Mouse (Mus musculus): ENCODE results near the gene Nxph3. TPM values are rescaled to one million over a fixed set of nuclear protein-coding genes. Genes with fewer than 3 reads are reported as not detected.
A peak's percentile ranks its signal among the peaks of the same experiment; 100 is the strongest.
"Not testable (repeated sequence)": the region's sequence is repeated elsewhere in the genome, so short reads cannot be mapped to it uniquely, and the experiment has no call there.

Nxph3 gene
- polyA plus RNA-seq, 1 experiment from 2014 or later, result 1.2 TPM

DNA sequence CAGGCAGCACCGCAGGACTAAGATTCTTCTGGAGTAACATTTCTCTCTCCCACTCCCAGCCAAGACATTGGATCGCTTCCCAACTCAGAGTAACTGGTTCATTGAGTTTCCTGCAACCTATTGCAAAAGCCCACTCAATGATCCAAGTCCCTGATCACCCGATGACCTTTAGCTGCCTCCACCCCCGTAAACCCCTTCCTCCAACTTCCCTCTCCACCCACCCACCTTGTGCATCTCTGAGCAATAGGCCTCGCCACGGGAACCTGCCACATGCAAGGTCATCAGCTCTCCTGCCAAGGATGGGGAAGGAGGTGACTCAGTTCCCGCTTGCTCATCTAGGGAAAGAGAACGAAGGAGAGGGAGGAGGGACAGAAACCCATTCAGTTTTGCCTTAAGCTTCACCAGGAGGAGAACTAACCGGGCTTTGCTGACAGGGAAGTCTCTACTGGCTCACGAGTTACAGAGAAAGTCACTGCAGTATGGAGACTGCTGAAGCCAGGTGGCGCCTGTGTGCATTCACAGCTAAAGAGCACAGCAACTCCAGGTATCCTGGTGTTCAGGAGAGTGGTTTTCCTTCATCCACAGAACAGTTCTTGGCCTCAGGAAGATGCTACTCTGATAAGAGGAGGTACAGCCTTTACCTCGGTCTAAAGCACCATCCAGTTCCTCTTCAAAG, 7.2 kb downstream of the Nxph3 start:
- no peaks in the 10 kb centered on the region for H3K36me3 ChIP-seq (ENCODE audit: insufficient read depth, low read length)
- no peak for ATAC-seq
- H3K4me3 ChIP-seq (ENCODE audit: low read depth, low read length), result no peak overlapping the region
- DNase-seq (ENCODE audit: low spot score), result peak; percentile 19
- H3K9ac ChIP-seq (replicated peaks; ENCODE audit: low read depth), result no peak overlapping the region
- H3K4me2 ChIP-seq (replicated peaks; ENCODE audit: low read depth, low read length), result no peak overlapping the region
- TF ChIP-seq CTCF (IDR thresholded peaks at IDR 0.05) (peak; percentile 60), EP300 (IDR thresholded peaks at IDR 0.05) (no peak)
- no peaks in the 10 kb centered on the region for H3K9me3 ChIP-seq (ENCODE audit: low read length)
- H3K27me3 ChIP-seq (replicated peaks; ENCODE audit: insufficient read depth, low read length), result peaks cover 1% of the 10 kb centered on the region; the same call in 1 of the 2 replicates
- H3K4me1 ChIP-seq (ENCODE audit: insufficient read depth, low read depth, low read length), result peaks cover 3% of the 10 kb centered on the region
- WGBS, result 41% methylated on average over 12 of the region's 12 CpGs
- no peak overlapping the region for H3K27ac ChIP-seq (ENCODE audit: low read length)

DNA sequence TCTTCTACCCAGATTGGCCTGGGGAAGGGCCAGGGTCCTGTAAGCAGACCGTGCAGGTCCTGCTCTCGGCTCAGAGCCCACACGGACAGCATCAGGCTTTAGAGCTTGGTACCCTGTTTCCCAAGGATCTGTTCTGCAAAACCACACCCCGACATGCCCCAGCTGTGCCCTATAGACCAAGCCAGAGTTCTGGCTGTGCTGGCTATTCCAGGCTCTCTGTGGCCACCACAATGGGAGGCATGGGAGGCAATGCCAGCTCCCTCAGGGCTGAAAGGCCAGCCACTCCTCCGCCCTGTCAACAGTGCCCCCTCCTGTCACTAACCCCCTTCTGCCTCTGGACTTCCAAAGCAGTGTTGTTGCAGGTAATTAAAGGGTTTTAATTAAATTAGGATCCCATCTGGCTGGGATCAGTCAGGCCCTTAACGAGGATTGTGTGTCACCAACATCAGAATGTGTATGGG, 10.1 kb downstream of the Nxph3 start:
- ATAC-seq (no peak), DNase-seq (ENCODE audit: low spot score) (no peak)
- Histone ChIP-seq H3K27ac (ENCODE audit: low read length) (no peak overlapping the region), H3K4me3 (ENCODE audit: low read depth, low read length) (no peak overlapping the region), H3K9me3 (ENCODE audit: low read length) (no peaks in the 10 kb centered on the region), H3K4me2 (replicated peaks; ENCODE audit: low read depth, low read length) (no peak overlapping the region), H3K27me3 (replicated peaks; ENCODE audit: insufficient read depth, low read length) (no peaks in the 10 kb centered on the region), H3K36me3 (ENCODE audit: insufficient read depth, low read length) (no peaks in the 10 kb centered on the region), H3K4me1 (ENCODE audit: insufficient read depth, low read depth, low read length) (peaks cover 3% of the 10 kb centered on the region), H3K9ac (replicated peaks; ENCODE audit: low read depth) (no peak overlapping the region)
- TF ChIP-seq CTCF (IDR thresholded peaks at IDR 0.05), result no peak
- TF ChIP-seq EP300 (IDR thresholded peaks at IDR 0.05), result no peak
- WGBS, result 69% methylated on average over 6 of the region's 6 CpGs

DNA sequence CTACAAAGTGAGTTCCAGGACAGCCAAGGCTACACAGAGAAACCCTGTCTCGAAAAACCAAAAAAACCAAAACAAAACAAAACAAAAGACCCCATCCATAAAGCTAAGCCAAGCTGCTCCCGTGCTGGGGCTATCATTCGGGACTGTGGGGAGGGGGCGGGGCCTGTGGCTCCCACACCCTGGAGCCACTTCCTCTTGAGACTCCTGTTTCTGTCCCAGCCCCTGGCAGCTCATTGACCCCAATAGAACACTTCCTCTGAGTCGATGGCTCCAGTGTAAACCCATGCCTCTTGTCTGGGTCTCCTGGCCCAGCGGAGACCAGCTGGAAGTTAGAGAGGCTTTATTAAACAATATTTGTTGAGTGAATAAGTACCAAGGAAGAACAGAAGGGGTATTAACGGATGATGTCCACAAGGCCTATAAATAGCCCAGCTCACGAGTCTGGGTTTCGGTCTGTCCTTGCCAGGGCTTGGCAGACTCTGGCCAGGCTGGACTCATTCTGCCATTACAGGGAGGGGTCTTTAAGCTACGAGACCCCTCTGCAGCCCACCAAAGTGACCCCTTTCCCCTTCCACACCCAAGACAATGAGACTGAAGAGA, 10.7 kb downstream of the Nxph3 start:
- H3K27ac ChIP-seq (ENCODE audit: low read length), result no peak overlapping the region
- peaks cover 3% of the 10 kb centered on the region for H3K4me1 ChIP-seq (ENCODE audit: insufficient read depth, low read depth, low read length)
- H3K9me3 ChIP-seq (ENCODE audit: low read length), result no peaks in the 10 kb centered on the region
- no peak overlapping the region for H3K9ac ChIP-seq (replicated peaks; ENCODE audit: low read depth)
- peak; percentile 60 for ATAC-seq
- H3K36me3 ChIP-seq (ENCODE audit: insufficient read depth, low read length), result no peaks in the 10 kb centered on the region
- no peak overlapping the region for H3K4me3 ChIP-seq (ENCODE audit: low read depth, low read length)
- no peaks in the 10 kb centered on the region for H3K27me3 ChIP-seq (replicated peaks; ENCODE audit: insufficient read depth, low read length)
- peak; percentile 45 for DNase-seq (ENCODE audit: low spot score)
- WGBS, result 23% methylated on average over 10 of the region's 10 CpGs
- TF ChIP-seq CTCF (IDR thresholded peaks at IDR 0.05), result no peak
- no peak for TF ChIP-seq EP300 (IDR thresholded peaks at IDR 0.05)
- H3K4me2 ChIP-seq (replicated peaks; ENCODE audit: low read depth, low read length), result no peak overlapping the region

DNA sequence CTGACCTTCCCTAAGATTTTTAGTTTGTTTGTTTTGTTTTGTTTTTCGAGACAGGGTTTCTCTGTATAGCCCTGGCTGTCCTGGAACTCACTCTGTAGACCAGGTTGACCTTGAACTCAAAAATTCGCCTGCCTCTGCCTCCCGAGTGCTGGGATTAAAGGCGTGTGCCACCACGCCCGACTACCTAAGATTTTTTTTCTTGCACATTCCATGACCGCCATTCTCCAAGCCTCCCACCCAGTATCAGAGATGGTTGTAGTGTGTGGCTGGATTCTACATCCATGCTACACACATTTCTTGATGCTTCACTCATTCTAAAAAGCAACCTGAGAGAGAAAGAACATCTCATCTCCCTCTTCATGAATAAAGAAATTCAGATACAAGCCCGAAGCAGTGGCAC, 12.5 kb downstream of the Nxph3 start:
- not testable (repeated sequence) for H3K27ac ChIP-seq (ENCODE audit: low read length); H3K4me2 ChIP-seq (replicated peaks; ENCODE audit: low read depth, low read length); H3K4me3 ChIP-seq (ENCODE audit: low read depth, low read length); H3K4me1 ChIP-seq (ENCODE audit: insufficient read depth, low read depth, low read length); DNase-seq (ENCODE audit: low spot score); H3K9me3 ChIP-seq (ENCODE audit: low read length); H3K9ac ChIP-seq (replicated peaks; ENCODE audit: low read depth); H3K27me3 ChIP-seq (replicated peaks; ENCODE audit: insufficient read depth, low read length); ATAC-seq
- WGBS, result 79% methylated on average over 8 of the region's 8 CpGs
- H3K36me3 ChIP-seq (ENCODE audit: insufficient read depth, low read length), result peaks cover 11% of the 10 kb centered on the region

DNA sequence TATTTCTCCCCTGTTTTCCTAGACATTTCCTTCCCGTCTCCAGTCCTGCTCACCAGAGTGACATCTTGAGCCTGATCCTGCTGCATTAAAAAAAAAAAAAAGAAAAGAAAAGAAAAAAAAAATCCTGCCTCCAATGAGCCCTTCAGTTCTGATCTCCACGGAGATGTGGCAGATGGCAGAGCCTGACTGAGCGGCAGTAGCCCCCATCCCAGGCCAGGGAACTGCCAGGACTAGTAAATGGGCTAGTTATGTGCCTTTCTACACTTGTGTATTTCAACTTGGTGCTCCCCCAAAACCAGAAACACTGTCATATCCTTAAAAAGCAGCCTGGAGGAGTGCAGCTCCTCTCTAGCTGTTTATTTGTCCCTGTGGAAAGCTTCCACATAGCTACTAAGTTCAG, 13.5 kb downstream of the Nxph3 start:
- no peak for ATAC-seq
- WGBS, result 39% methylated on average over 3 of the region's 3 CpGs
- H3K4me2 ChIP-seq (replicated peaks; ENCODE audit: low read depth, low read length), result no peak overlapping the region
- no peak overlapping the region for H3K9ac ChIP-seq (replicated peaks; ENCODE audit: low read depth)
- H3K27me3 ChIP-seq (replicated peaks; ENCODE audit: insufficient read depth, low read length), result no peaks in the 10 kb centered on the region
- no peak for DNase-seq (ENCODE audit: low spot score)
- no peaks in the 10 kb centered on the region for H3K9me3 ChIP-seq (ENCODE audit: low read length)
- H3K36me3 ChIP-seq (ENCODE audit: insufficient read depth, low read length), result peaks cover 11% of the 10 kb centered on the region
- H3K4me1 ChIP-seq (ENCODE audit: insufficient read depth, low read depth, low read length), result peaks cover 3% of the 10 kb centered on the region
- no peak for TF ChIP-seq EP300 (IDR thresholded peaks at IDR 0.05)
- no peak overlapping the region for H3K4me3 ChIP-seq (ENCODE audit: low read depth, low read length)
- H3K27ac ChIP-seq (ENCODE audit: low read length), result no peak overlapping the region

DNA sequence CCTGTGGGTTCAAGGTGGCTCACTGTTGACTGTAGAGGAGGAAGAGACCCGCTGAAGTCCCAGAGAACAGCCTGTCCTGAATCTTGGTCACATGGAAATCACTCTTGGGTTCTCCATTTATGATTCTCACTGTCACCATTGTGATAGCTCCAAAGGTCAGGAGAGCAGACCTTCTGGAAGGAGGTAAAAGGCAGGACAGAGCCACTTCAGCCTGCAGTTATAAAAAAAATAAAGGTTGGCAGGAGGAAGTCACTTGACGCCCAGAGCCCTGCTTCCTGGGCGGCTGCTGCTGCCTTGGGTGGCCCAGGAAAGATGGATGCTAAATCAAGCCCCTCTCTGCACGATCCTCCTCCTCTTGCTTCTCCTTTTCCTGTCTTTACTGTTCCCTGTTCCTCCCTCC, 14.0 kb downstream of the Nxph3 start:
- H3K27me3 ChIP-seq (replicated peaks; ENCODE audit: insufficient read depth, low read length), result no peaks in the 10 kb centered on the region
- 23% methylated on average over 4 of the region's 4 CpGs for WGBS
- no peak overlapping the region for H3K4me3 ChIP-seq (ENCODE audit: low read depth, low read length)
- H3K9me3 ChIP-seq (ENCODE audit: low read length), result no peaks in the 10 kb centered on the region
- DNase-seq (ENCODE audit: low spot score) (no peak), ATAC-seq (no peak)
- peaks cover 3% of the 10 kb centered on the region for H3K4me1 ChIP-seq (ENCODE audit: insufficient read depth, low read depth, low read length)
- H3K4me2 ChIP-seq (replicated peaks; ENCODE audit: low read depth, low read length), result no peak overlapping the region
- TF ChIP-seq CTCF (IDR thresholded peaks at IDR 0.05), result no peak
- H3K9ac ChIP-seq (replicated peaks; ENCODE audit: low read depth), result no peak overlapping the region
- H3K36me3 ChIP-seq (ENCODE audit: insufficient read depth, low read length), result peaks cover 11% of the 10 kb centered on the region
- no peak overlapping the region for H3K27ac ChIP-seq (ENCODE audit: low read length)
